Mouse (Mus musculus) forebrain, postnatal 0 days (tissue): ENCODE measurements around the gene Kank3. TPM values are rescaled to one million over a fixed set of nuclear protein-coding genes. Genes with fewer than 3 reads are reported as not detected.

Source experiments
- ATAC-seq: fragments of 200-750 bp; cut with Nextera tagmentation; 2 replicates; pipeline ENCODE4 v1.8.0; 2017; ENCODE audit warnings: mild to moderate bottlenecking, moderate library complexity
- DNase-seq: peaks from one replicate; pipeline ENCODE4 v3.0.0-alpha.2; 2015
- H3K27ac ChIP-seq: fragments of 300-500 bp; sonication (generic); 2 replicates; pipeline ENCODE4 v1.5.1; 2014; ENCODE audit warnings: low read depth, mild to moderate bottlenecking, antibody characterized with exemption, low read length, moderate library complexity, mixed read lengths
- H3K27me3 ChIP-seq: fragments of 300-500 bp; sonication (generic); 2 replicates; pipeline ENCODE4 v1.6.1; 2014; ENCODE audit warnings: mild to moderate bottlenecking, low read length, mixed read lengths; ENCODE audit not compliant: insufficient read depth
- H3K36me3 ChIP-seq: fragments of 300-500 bp; sonication (generic); 2 replicates; pipeline ENCODE4 v1.6.1; 2014; ENCODE audit warnings: mild to moderate bottlenecking, moderate library complexity; ENCODE audit not compliant: insufficient read depth
- H3K4me1 ChIP-seq: fragments of 300-500 bp; sonication (generic); 2 replicates; pipeline ENCODE4 v1.6.1; 2014; ENCODE audit warnings: antibody characterized with exemption; ENCODE audit not compliant: insufficient read depth
- H3K4me2 ChIP-seq: fragments of 300-500 bp; sonication (generic); 2 replicates; pipeline ENCODE4 v1.6.1; 2014; ENCODE audit warnings: low read depth, mild to moderate bottlenecking, moderate library complexity
- H3K4me3 ChIP-seq: fragments of 300-500 bp; sonication (generic); 2 replicates; pipeline ENCODE4 v1.5.1; 2014; ENCODE audit warnings: low read depth, low read length, mixed read lengths
- H3K9ac ChIP-seq: fragments of 300-500 bp; sonication (generic); 2 replicates; pipeline ENCODE4 v1.6.1; 2014; ENCODE audit warnings: mild to moderate bottlenecking
- H3K9me3 ChIP-seq: fragments of 300-500 bp; sonication (generic); 2 replicates; pipeline ENCODE4 v1.6.1; 2016; ENCODE audit warnings: low read length
- CTCF ChIP-seq: sonication (generic); IDR thresholded peaks from 2 replicates; pipeline ENCODE4 v1.5.1; 2016; ENCODE audit warnings: antibody characterized with exemption, control low read depth, low read depth
- WGBS: fragments of 180-500 bp; shearing (Covaris S2); extraction: QIAGEN DNeasy Blood & Tissue Kit; methylation state at CpG from one replicate; pipeline ENCODE4 v1.1.7; 2014; 5-methylcytosine and 5-hydroxymethylcytosine counted together
- polyA plus RNA-seq: library from polyadenylated mRNA; unstranded; fragments of >200 nt; fragmentation: Nextera tagmentation; extraction: Ambion mirVana; gene quantifications from 2 replicates; pipeline ENCODE4 v1.2.1, GENCODE M21; 2015
- total RNA-seq: library from RNA; depleted of rRNA; stranded (reverse); fragments of >200 nt; gene quantifications from 2 replicates; pipeline ENCODE4 v1.2.3, GENCODE M21; 2014; rRNA removed

Gene Kank3
- total RNA-seq (36.5 and 42.7 TPM in 2 replicates), polyA plus RNA-seq (35.8 and 43.4 TPM in 2 replicates)

DNA sequence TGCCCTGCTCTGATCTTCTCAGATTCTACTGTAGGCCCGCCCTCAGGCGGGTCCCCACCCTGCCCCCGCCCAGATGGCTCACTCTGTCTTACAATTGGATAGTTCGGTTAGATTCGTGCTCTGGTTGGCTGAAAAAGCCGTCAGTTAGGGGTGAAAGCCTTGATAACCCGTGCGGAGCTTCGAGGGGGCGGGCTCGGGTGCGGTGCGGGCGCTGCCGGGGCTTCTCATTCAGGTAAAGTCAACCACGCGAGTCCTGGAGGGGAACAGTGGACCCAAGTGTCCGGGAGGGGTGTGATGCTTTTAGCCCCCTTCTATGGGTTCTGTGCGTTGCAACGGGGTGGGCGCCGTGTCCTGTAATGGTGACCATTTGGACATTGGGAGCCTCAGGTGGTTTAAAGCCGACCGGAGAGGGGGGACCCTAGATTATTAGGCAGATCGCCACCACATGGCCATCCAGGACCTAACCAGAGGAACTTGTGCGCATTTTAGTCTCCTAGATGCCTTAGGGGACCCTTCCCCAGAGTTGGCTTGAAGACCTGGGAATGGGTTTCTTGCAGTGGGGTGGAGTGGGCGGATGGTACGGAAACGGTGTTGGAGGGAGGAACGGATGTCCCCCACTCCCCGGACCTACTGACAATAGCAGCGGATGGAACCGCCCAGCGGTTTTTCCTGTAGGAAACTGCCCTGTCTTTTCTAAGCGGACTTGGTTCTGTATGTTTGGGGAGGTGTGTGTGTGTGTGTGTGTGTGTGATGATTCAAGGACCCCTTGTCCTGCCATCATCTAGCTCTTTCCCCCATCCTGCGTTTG, at the start of gene Kank3:
Gene Kank3 (plus strand): TSS at position 186 of the 808 bp plus-strand sequence.
- peak within 1 kb of the TSS; percentile 51 for H3K9ac ChIP-seq
- H3K4me1 ChIP-seq: peaks cover 4% of the 10 kb centered on the region; the same call in 1 of the 2 replicates
- no peaks in the 10 kb centered on the region for H3K36me3 ChIP-seq
- H3K4me2 ChIP-seq: peak within 1 kb of the TSS; percentile 69
- peaks cover under 1% of the 10 kb centered on the region for H3K27me3 ChIP-seq
- WGBS: under 1% methylated on average over 36 of the region's 36 CpGs
- no peak for TF ChIP-seq CTCF
- DNase-seq (peak; percentile 98), ATAC-seq (peak; percentile 100)
- peak within 1 kb of the TSS; percentile 48 for H3K4me3 ChIP-seq
- peak within 1 kb of the TSS; percentile 45; the same call in 1 of the 2 replicates for H3K27ac ChIP-seq
- no peaks in the 10 kb centered on the region for H3K9me3 ChIP-seq

DNA sequence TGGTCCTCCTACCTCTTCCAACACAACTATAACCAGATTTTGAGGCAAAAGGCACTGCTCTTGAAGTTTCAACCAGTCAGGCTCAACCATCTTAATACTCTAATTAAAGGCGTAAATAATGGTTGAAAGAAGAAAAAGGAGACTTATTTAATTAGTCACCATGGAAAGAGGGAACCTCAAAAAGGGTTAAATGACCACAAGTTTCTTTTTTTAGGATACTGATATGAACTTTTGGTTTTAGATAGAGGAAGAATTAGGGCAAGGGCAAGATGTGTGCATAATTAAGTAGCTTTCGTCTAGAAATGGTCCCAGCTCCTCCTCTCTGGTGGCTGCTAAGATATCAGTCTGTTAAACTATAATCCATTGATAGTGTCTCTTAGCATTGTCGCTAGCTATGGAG, 43.9 kb upstream of the Kank3 start:
- Histone ChIP-seq H3K27me3 (no peaks in the 10 kb centered on the region), H3K4me2 (no peak overlapping the region), H3K9ac (no peak overlapping the region), H3K4me3 (no peak overlapping the region), H3K36me3 (no peaks in the 10 kb centered on the region), H3K9me3 (no peaks in the 10 kb centered on the region), H3K4me1 (no peaks in the 10 kb centered on the region), H3K27ac (no peak overlapping the region)
- no peak for ATAC-seq
- no peak for TF ChIP-seq CTCF
- no peak for DNase-seq
- 77% methylated on average over 3 of the region's 3 CpGs for WGBS

DNA sequence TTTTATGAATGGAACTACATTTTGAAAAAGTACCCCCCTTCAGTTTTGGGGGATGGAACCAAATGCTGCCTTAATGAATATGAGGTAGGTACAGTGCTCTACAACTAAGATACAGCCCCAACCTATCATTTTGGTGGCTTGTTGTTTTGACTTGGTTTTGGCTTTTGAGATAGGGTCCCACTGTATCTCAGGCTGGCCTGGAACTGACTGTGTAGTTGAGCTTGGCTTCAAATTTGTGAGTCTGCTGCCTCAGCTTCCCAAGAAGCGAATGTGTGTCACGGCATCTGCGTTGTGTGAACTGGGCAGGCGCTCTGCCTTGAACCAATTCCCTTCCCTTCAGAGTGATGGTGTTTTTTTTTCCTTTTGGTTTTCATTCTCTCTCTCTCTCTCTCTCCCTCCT, 38.7 kb upstream of the Kank3 start:
- TF ChIP-seq CTCF: no peak
- no peaks in the 10 kb centered on the region for H3K9me3 ChIP-seq
- DNase-seq: no peak
- no peak for ATAC-seq
- no peak overlapping the region for H3K9ac ChIP-seq
- no peak overlapping the region for H3K4me2 ChIP-seq
- no peak overlapping the region for H3K27ac ChIP-seq
- no peaks in the 10 kb centered on the region for H3K4me1 ChIP-seq
- H3K4me3 ChIP-seq: no peak overlapping the region
- WGBS: 90% methylated on average over 4 of the region's 4 CpGs
- no peaks in the 10 kb centered on the region for H3K27me3 ChIP-seq
- no peaks in the 10 kb centered on the region for H3K36me3 ChIP-seq

DNA sequence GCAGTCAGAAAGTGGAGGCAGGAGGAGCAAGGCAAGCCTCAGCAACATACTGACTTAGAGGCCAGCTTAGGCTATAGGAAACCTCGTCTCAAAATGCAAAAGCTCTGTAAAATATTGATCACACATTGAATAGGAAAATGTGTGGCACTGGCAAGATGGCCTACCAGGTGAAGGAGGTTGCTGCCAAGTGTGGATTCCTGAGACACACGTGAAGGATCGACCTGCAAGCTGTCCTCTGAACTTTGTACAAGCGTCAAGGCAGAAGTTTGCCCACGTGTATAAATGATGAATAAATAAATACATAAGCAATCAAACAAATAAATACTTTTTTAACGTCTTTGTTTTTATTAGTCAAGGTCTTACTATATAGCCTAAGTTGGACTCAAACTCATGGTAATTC, 36.9 kb upstream of the Kank3 start:
- no peaks in the 10 kb centered on the region for H3K27me3 ChIP-seq
- H3K27ac ChIP-seq: no peak overlapping the region
- no peak overlapping the region for H3K4me2 ChIP-seq
- 84% methylated on average over 6 of the region's 6 CpGs for WGBS
- no peaks in the 10 kb centered on the region for H3K9me3 ChIP-seq
- DNase-seq (no peak), ATAC-seq (no peak)
- TF ChIP-seq CTCF: no peak
- H3K4me3 ChIP-seq: no peak overlapping the region
- H3K4me1 ChIP-seq: no peaks in the 10 kb centered on the region
- no peaks in the 10 kb centered on the region for H3K36me3 ChIP-seq
- no peak overlapping the region for H3K9ac ChIP-seq

- Histone ChIP-seq H3K36me3 (no peaks in the 10 kb centered on the region), H3K4me1 (no peaks in the 10 kb centered on the region), H3K9ac (no peak overlapping the region), H3K4me3 (no peak overlapping the region), H3K27ac (no peak overlapping the region), H3K27me3 (no peaks in the 10 kb centered on the region), H3K9me3 (no peaks in the 10 kb centered on the region), H3K4me2 (no peak overlapping the region)
- TF ChIP-seq CTCF: no peak
- ATAC-seq (no peak), DNase-seq (no peak)
- 93% methylated on average over 6 of the region's 6 CpGs for WGBS
These were observed 36.3 kb upstream of the Kank3 start for GRCm38 (mm10) chr17:33773871-33774572.

GRCm38 (mm10) chr17:33774573-33775155, 35.7 kb upstream of the Kank3 start:
- TF ChIP-seq CTCF: no peak
- H3K9ac ChIP-seq: no peak overlapping the region
- H3K4me3 ChIP-seq: no peak overlapping the region
- ATAC-seq (no peak), DNase-seq (no peak)
- no peaks in the 10 kb centered on the region for H3K27me3 ChIP-seq
- 90% methylated on average over 8 of the region's 8 CpGs for WGBS
- no peaks in the 10 kb centered on the region for H3K36me3 ChIP-seq
- H3K4me2 ChIP-seq: no peak overlapping the region
- H3K27ac ChIP-seq: no peak overlapping the region
- H3K9me3 ChIP-seq: no peaks in the 10 kb centered on the region
- H3K4me1 ChIP-seq: no peaks in the 10 kb centered on the region; the same call in 1 of the 2 replicates

- WGBS: 97% methylated on average over 4 of the region's 4 CpGs
- H3K9me3 ChIP-seq: no peaks in the 10 kb centered on the region
- H3K36me3 ChIP-seq: no peaks in the 10 kb centered on the region
- ATAC-seq: no peak
- H3K9ac ChIP-seq: no peak overlapping the region
- no peak for DNase-seq
- no peak overlapping the region for H3K27ac ChIP-seq
- no peak overlapping the region for H3K4me3 ChIP-seq
- no peak overlapping the region for H3K4me2 ChIP-seq
- TF ChIP-seq CTCF: no peak
- H3K4me1 ChIP-seq: no peaks in the 10 kb centered on the region; the same call in 1 of the 2 replicates
- H3K27me3 ChIP-seq: no peaks in the 10 kb centered on the region
These were observed 35.0 kb upstream of the Kank3 start for GRCm38 (mm10) chr17:33775287-33775686.
